Mouse (Mus musculus): ENCODE measurements around the gene Wdr31.

- TF ChIP-seq FLI1 (IDR thresholded peaks at IDR 0.05; ENCODE audit: low read length) (no peak), GATA1 (IDR thresholded peaks at IDR 0.05; ENCODE audit: borderline replicate concordance, low read length) (no peak)
Observed at GRCm38 (mm10) chr4:62475131-62475530, 4.4 kb upstream of the Wdr31 start.

Data from megakaryocyte, embryonic 14.5 days (primary cell).